Mouse (Mus musculus) stomach, postnatal 0 days (tissue): ENCODE data around the gene Erg. TPM values are rescaled to one million over a fixed set of nuclear protein-coding genes. Genes with fewer than 3 reads are reported as not detected.
A peak's percentile ranks its signal among the peaks of the same experiment; 100 is the strongest.

Experiments
- ATAC-seq: fragments of 200-750 bp; cut with Nextera tagmentation; 2 replicates; pipeline ENCODE4 v1.8.0; 2017; ENCODE audit not compliant: low FRiP score, low TSS enrichment
- DNase-seq: peaks from one replicate; pipeline ENCODE4 v3.0.0-alpha.2; 2016; ENCODE audit warnings: low spot score
- H3K27ac ChIP-seq: fragments of 300-500 bp; sonication (generic); replicated peaks from 2 replicates; pipeline ENCODE4 v1.5.1; 2014; ENCODE audit warnings: mild to moderate bottlenecking, control low read depth
- H3K27me3 ChIP-seq: fragments of 300-500 bp; sonication (generic); 2 replicates; pipeline ENCODE4 v1.6.1; 2014; ENCODE audit warnings: low read length; ENCODE audit not compliant: control insufficient read depth, insufficient read depth
- H3K36me3 ChIP-seq: fragments of 300-500 bp; sonication (generic); 2 replicates; pipeline ENCODE4 v1.6.1; 2014; ENCODE audit warnings: low read length, mixed read lengths; ENCODE audit not compliant: control insufficient read depth, insufficient read depth
- H3K4me1 ChIP-seq: fragments of 300-500 bp; sonication (generic); replicated peaks from 2 replicates; pipeline ENCODE4 v1.6.1; 2014; ENCODE audit warnings: antibody characterized with exemption; ENCODE audit not compliant: control insufficient read depth, insufficient read depth
- H3K4me2 ChIP-seq: fragments of 300-500 bp; sonication (generic); replicated peaks from 2 replicates; pipeline ENCODE4 v1.6.1; 2014; ENCODE audit warnings: low read depth, mild to moderate bottlenecking, control low read depth, moderate library complexity
- H3K4me3 ChIP-seq: fragments of 300-500 bp; sonication (generic); 2 replicates; pipeline ENCODE4 v1.5.1; 2014; ENCODE audit warnings: low read depth, low read length, control low read depth
- H3K9ac ChIP-seq: fragments of 300-500 bp; sonication (generic); 2 replicates; pipeline ENCODE4 v1.6.1; 2014; ENCODE audit warnings: mild to moderate bottlenecking, low read length, control low read depth, mixed read lengths
- H3K9me3 ChIP-seq: fragments of 300-500 bp; sonication (generic); 2 replicates; pipeline ENCODE4 v1.6.1; 2016; ENCODE audit warnings: low read length; ENCODE audit not compliant: control insufficient read depth
- CTCF ChIP-seq: IDR thresholded peaks from 2 replicates; pipeline ENCODE4 v1.5.1; 2016; ENCODE audit warnings: antibody characterized with exemption, low read depth, mild to moderate bottlenecking, moderate library complexity
- EP300 ChIP-seq: optimal IDR thresholded peaks from 2 replicates; pipeline ENCODE3; 2016; ENCODE audit warnings: antibody characterized with exemption
- WGBS: fragments of 180-500 bp; shearing (Covaris S2); extraction: QIAGEN DNeasy Blood & Tissue Kit; methylation state at CpG from one replicate; pipeline ENCODE4 v1.1.7; 2014; 5-methylcytosine and 5-hydroxymethylcytosine counted together
- polyA plus RNA-seq: library from polyadenylated mRNA; unstranded; fragments of >200 nt; fragmentation: Nextera tagmentation; extraction: Ambion mirVana; gene quantifications from 2 replicates; pipeline ENCODE4 v1.2.1, GENCODE M21; 2015

Erg gene
- polyA plus RNA-seq, 1 experiment from 2014 or later: 2.1 TPM

- ATAC-seq: no peak
- H3K4me1 ChIP-seq: no peaks in the 10 kb centered on the region
Measured at GRCm38 (mm10) chr16:95472771-95473170, 113.6 kb downstream of the Erg start.

GRCm38 (mm10) chr16:95469262-95470139 is 116.9 kb downstream of the Erg start:
- no peak overlapping the region for H3K27ac ChIP-seq
- ATAC-seq: no peak
- DNase-seq: no peak
- no peak overlapping the region for H3K9ac ChIP-seq
- H3K9me3 ChIP-seq: no peaks in the 10 kb centered on the region
- 54% methylated on average over 9 of the region's 9 CpGs for WGBS
- no peaks in the 10 kb centered on the region for H3K4me1 ChIP-seq
- H3K4me3 ChIP-seq: no peak overlapping the region
- TF ChIP-seq CTCF: no peak
- no peak for TF ChIP-seq EP300
- H3K36me3 ChIP-seq: no peaks in the 10 kb centered on the region
- no peak overlapping the region for H3K4me2 ChIP-seq
- no peaks in the 10 kb centered on the region for H3K27me3 ChIP-seq

More at GRCm38 (mm10) chr16:95472771-95473170, 113.6 kb downstream of the Erg start:
- Histone ChIP-seq H3K27me3 (no peaks in the 10 kb centered on the region), H3K4me3 (no peak overlapping the region), H3K9me3 (no peaks in the 10 kb centered on the region), H3K36me3 (no peaks in the 10 kb centered on the region), H3K9ac (no peak overlapping the region), H3K4me2 (no peak overlapping the region), H3K27ac (no peak overlapping the region)
- TF ChIP-seq CTCF: no peak
- no peak for TF ChIP-seq EP300
- WGBS: 86% methylated on average over 11 of the region's 11 CpGs
- no peak for DNase-seq

- no peaks in the 10 kb centered on the region for H3K27me3 ChIP-seq
- ATAC-seq (no peak), DNase-seq (no peak)
- H3K9ac ChIP-seq: no peak overlapping the region
- no peak overlapping the region for H3K4me3 ChIP-seq
- H3K36me3 ChIP-seq: no peaks in the 10 kb centered on the region
- no peaks in the 10 kb centered on the region for H3K9me3 ChIP-seq
- 89% methylated on average over 2 of the region's 2 CpGs for WGBS
- H3K4me1 ChIP-seq: no peaks in the 10 kb centered on the region
- H3K4me2 ChIP-seq: no peak overlapping the region
- H3K27ac ChIP-seq: no peak overlapping the region
- TF ChIP-seq EP300 (no peak), CTCF (no peak)
Measured at GRCm38 (mm10) chr16:95467893-95468292, 118.5 kb downstream of the Erg start.

- no peaks in the 10 kb centered on the region for H3K9me3 ChIP-seq
- no peaks in the 10 kb centered on the region for H3K27me3 ChIP-seq
- ATAC-seq: no peak
- H3K27ac ChIP-seq: no peak overlapping the region
- H3K4me2 ChIP-seq: no peak overlapping the region
- no peak for DNase-seq
- TF ChIP-seq EP300 (no peak), CTCF (peak; percentile 74)
- no peaks in the 10 kb centered on the region for H3K4me1 ChIP-seq
- whole genome bisulfite sequencing: 93% methylated on average over 1 of the region's 1 CpGs
- no peak overlapping the region for H3K9ac ChIP-seq
- H3K36me3 ChIP-seq: no peaks in the 10 kb centered on the region
- H3K4me3 ChIP-seq: no peak overlapping the region
Measured at GRCm38 (mm10) chr16:95466548-95466947, 119.8 kb downstream of the Erg start.

- no peak overlapping the region for H3K4me3 ChIP-seq
- no peak overlapping the region for H3K4me2 ChIP-seq
- no peaks in the 10 kb centered on the region for H3K27me3 ChIP-seq
- H3K27ac ChIP-seq: no peak overlapping the region
- 79% methylated on average over 8 of the region's 8 CpGs for WGBS
- TF ChIP-seq EP300: no peak
- no peak for TF ChIP-seq CTCF
- H3K4me1 ChIP-seq: no peaks in the 10 kb centered on the region
- H3K9ac ChIP-seq: no peak overlapping the region
- DNase-seq (no peak), ATAC-seq (no peak)
- no peaks in the 10 kb centered on the region for H3K9me3 ChIP-seq
- H3K36me3 ChIP-seq: no peaks in the 10 kb centered on the region
Measured at GRCm38 (mm10) chr16:95464609-95465008, 121.8 kb downstream of the Erg start.

GRCm38 (mm10) chr16:95463796-95464195 is 122.6 kb downstream of the Erg start:
- H3K4me3 ChIP-seq: no peak overlapping the region
- no peak overlapping the region for H3K4me2 ChIP-seq
- H3K27me3 ChIP-seq: no peaks in the 10 kb centered on the region
- TF ChIP-seq EP300 (no peak), CTCF (no peak)
- H3K36me3 ChIP-seq: no peaks in the 10 kb centered on the region
- ATAC-seq (no peak), DNase-seq (no peak)
- no peak overlapping the region for H3K9ac ChIP-seq
- 17% methylated on average over 6 of the region's 6 CpGs for WGBS
- no peaks in the 10 kb centered on the region for H3K4me1 ChIP-seq
- no peaks in the 10 kb centered on the region for H3K9me3 ChIP-seq
- no peak overlapping the region for H3K27ac ChIP-seq
